Mouse (Mus musculus) C2C12 (cell line): ENCODE results near the gene Bmi1. TPM values are rescaled to one million over a fixed set of nuclear protein-coding genes. Genes with fewer than 3 reads are reported as not detected.

Experiments
- H3K27me3 ChIP-seq: one replicate; pipeline ENCODE4 v1.6.1; 2011; ENCODE audit not compliant: control insufficient read depth, insufficient read depth, insufficient read length
- H3K36me3 ChIP-seq: one replicate; pipeline ENCODE4 v1.6.1; 2011; ENCODE audit not compliant: control insufficient read depth, insufficient read depth
- H3K4me3 ChIP-seq: one replicate; pipeline ENCODE4 v1.5.1; 2011; ENCODE audit warnings: mild to moderate bottlenecking, control low read depth; ENCODE audit not compliant: poor library complexity, insufficient read depth, severe bottlenecking
- H3K79me2 ChIP-seq: one replicate; pipeline ENCODE4 v1.6.1; 2011; ENCODE audit not compliant: control insufficient read depth, insufficient read depth
- H3K79me3 ChIP-seq: one replicate; pipeline ENCODE4 v1.6.1; 2011; ENCODE audit warnings: low read depth, control low read depth
- H3ac ChIP-seq: one replicate; pipeline ENCODE3; 2011; ENCODE audit warnings: low read depth; ENCODE audit not compliant: control insufficient read depth, insufficient read length
- CEBPB ChIP-seq: IDR thresholded peaks from one replicate; pipeline ENCODE4 v1.6.1; 2011; ENCODE audit warnings: low read depth, mild to moderate bottlenecking, control low read depth, moderate library complexity
- CTCF ChIP-seq: IDR thresholded peaks from one replicate; pipeline ENCODE4 v1.5.1; 2011; ENCODE audit not compliant: control insufficient read depth, insufficient read depth, insufficient read length
- FOSL1 ChIP-seq: IDR thresholded peaks from one replicate; pipeline ENCODE4 v1.8.0; 2011; ENCODE audit warnings: mild to moderate bottlenecking, low read length; ENCODE audit not compliant: poor library complexity, insufficient read depth, severe bottlenecking
- MAX ChIP-seq: IDR thresholded peaks from one replicate; pipeline ENCODE4 v1.6.1; 2011; ENCODE audit warnings: mild to moderate bottlenecking, control low read depth
- MYOD1 ChIP-seq: IDR thresholded peaks from one replicate; pipeline ENCODE4 v1.6.1; 2011; ENCODE audit warnings: low read depth; ENCODE audit not compliant: control insufficient read depth, insufficient read length
- MYOG ChIP-seq: IDR thresholded peaks from one replicate; pipeline ENCODE4 v1.6.1; 2011; ENCODE audit not compliant: control insufficient read depth, insufficient read length; ENCODE audit errors: extremely low read depth
- USF1 ChIP-seq: IDR thresholded peaks from one replicate; pipeline ENCODE4 v1.6.1; 2011; ENCODE audit warnings: low read depth, mild to moderate bottlenecking, control low read depth, moderate library complexity
- polyA plus RNA-seq: library from polyadenylated mRNA; unstranded; fragments of >200 nt; fragmentation: generic; extraction: Trizol; gene quantifications from one replicate; pipeline ENCODE4 v1.2.1, GENCODE M21; 2012; ENCODE audit warnings: missing spikeins

Bmi1 gene
- polyA plus RNA-seq, 1 experiment: 22.3 TPM

DNA sequence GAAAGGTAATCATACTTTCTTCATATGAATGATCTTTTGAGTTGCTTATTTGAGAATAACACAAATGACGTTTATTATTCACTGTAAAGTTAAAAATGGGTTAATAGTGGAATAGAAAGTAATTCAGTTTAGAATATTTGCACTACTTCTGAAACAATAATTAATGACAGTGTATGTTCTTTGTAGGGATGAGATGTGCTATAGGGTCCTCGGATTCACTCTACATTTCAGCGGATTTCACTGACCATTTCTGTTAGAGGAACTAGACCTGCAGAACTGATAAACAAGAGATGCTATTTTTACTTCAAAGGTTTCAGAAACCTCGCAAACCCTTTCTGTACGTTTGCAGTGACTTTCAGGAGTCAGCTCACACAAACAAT lies 16.7 kb downstream of the Bmi1 start:
- Histone ChIP-seq H3K27me3 (no peaks in the 10 kb centered on the region), H3K4me3 (peak overlapping the region; percentile 50), H3K36me3 (no peaks in the 10 kb centered on the region), H3K79me2 (no peaks in the 10 kb centered on the region), H3ac (no peak overlapping the region), H3K79me3 (no peaks in the 10 kb centered on the region)
- no peak for TF ChIP-seq MAX
- no peak for TF ChIP-seq MYOG
- TF ChIP-seq CTCF: no peak
- no peak for TF ChIP-seq FOSL1
- no peak for TF ChIP-seq MYOD1
- no peak for TF ChIP-seq USF1
- TF ChIP-seq CEBPB: no peak

- no peak for TF ChIP-seq MAX
- TF ChIP-seq MYOG: no peak
- TF ChIP-seq CTCF: no peak
- no peak for TF ChIP-seq USF1
- TF ChIP-seq FOSL1: no peak
- H3K27me3 ChIP-seq: no peaks in the 10 kb centered on the region
Measured at GRCm38 (mm10) chr2:18693871-18694610, 17.2 kb downstream of the Bmi1 start, which contains the start of gene Spag6. TSS of gene Spag6 (plus strand) at chr2:18694032.

DNA sequence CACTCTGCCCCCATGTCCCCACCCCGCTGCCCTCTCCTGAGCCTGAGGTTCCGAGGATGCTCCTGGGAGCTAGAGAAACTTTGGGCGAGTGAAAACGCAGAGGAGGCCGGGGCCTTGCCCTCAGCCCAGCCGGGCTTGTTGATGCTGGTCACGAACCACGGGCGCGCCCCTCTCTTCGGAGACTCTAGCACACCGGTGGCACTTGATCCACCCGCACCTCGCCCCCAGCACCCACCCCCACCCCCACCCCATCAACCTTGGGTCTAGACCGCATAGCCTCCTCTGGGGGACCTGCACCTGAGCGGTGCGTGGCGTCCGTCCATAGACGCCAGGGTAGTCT lies 17.8 kb downstream of the Bmi1 start:
- Histone ChIP-seq H3ac (peak overlapping the region; percentile 82), H3K4me3 (peak overlapping the region; percentile 50), H3K36me3 (no peaks in the 10 kb centered on the region), H3K79me3 (no peaks in the 10 kb centered on the region), H3K79me2 (no peaks in the 10 kb centered on the region), H3K27me3 (no peaks in the 10 kb centered on the region)
- no peak for TF ChIP-seq MAX

More at GRCm38 (mm10) chr2:18693871-18694610, 17.2 kb downstream of the Bmi1 start, which contains the start of gene Spag6:
- Histone ChIP-seq H3K79me3 (no peaks in the 10 kb centered on the region), H3ac (peak within 1 kb of the TSS; percentile 82), H3K4me3 (peak within 1 kb of the TSS; percentile 50), H3K36me3 (no peaks in the 10 kb centered on the region), H3K79me2 (no peaks in the 10 kb centered on the region)

DNA sequence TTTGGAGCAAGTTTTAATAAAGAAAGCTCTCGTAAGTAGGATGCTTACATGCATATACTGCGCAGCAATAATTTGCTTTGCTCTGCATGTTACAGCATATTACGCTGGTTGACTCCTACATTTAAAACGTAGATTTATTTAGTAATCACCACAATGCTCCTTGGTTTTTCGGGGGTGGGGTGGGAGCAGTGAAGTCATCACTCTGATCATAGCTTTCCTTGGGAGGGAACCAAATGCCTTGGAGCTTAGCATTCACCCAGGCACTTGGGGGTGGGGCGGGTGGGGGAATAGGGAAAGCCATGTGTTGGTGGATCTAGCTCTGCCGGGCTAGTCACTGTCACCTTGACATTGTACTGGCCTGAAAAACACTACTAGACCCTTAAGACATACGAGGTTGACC lies 18.3 kb downstream of the Bmi1 start:
- no peak overlapping the region for H3K4me3 ChIP-seq

DNA sequence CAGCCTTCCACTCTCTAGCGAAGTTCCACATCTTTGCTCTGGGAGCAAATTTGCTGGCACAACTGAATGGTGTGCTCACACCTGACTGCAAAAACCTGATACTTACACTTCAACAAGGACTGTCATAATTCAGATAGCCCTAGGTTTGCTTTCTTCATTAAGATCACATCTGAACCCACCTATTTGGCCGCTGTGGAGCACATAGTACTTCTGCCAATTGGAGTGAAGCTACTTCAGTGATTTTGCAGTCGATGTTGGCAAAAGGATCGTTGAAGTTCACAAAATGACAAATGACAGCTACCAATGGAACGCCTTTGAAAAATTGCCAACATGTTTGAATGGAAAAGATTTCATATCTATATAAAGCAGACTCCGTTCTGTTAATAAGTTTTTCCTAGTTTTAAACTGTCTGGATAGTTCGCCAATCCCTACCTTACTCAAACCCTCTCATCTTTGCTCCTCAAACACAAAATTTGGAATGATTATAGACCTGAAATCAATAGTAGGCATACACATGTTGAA lies 18.9 kb downstream of the Bmi1 start:
- Histone ChIP-seq H3K79me3 (no peaks in the 10 kb centered on the region), H3K4me3 (no peak overlapping the region), H3K27me3 (no peaks in the 10 kb centered on the region), H3K36me3 (no peaks in the 10 kb centered on the region), H3K79me2 (no peaks in the 10 kb centered on the region), H3ac (no peak overlapping the region)
- TF ChIP-seq CEBPB (no peak), FOSL1 (no peak), CTCF (no peak), MYOD1 (no peak), MYOG (no peak), USF1 (no peak), MAX (no peak)

More for the DNA sequence above, 18.3 kb downstream of the Bmi1 start:
- no peaks in the 10 kb centered on the region for H3K79me2 ChIP-seq
- no peaks in the 10 kb centered on the region for H3K36me3 ChIP-seq
- no peaks in the 10 kb centered on the region for H3K79me3 ChIP-seq
- H3ac ChIP-seq: no peak overlapping the region
- TF ChIP-seq CEBPB (no peak), MYOG (no peak), MYOD1 (no peak), CTCF (no peak), USF1 (no peak), MAX (no peak), FOSL1 (no peak)
- H3K27me3 ChIP-seq: no peaks in the 10 kb centered on the region
